Comparison of ENCODE assay signal across 11 mouse cellular contexts in the genomic region with DNA sequence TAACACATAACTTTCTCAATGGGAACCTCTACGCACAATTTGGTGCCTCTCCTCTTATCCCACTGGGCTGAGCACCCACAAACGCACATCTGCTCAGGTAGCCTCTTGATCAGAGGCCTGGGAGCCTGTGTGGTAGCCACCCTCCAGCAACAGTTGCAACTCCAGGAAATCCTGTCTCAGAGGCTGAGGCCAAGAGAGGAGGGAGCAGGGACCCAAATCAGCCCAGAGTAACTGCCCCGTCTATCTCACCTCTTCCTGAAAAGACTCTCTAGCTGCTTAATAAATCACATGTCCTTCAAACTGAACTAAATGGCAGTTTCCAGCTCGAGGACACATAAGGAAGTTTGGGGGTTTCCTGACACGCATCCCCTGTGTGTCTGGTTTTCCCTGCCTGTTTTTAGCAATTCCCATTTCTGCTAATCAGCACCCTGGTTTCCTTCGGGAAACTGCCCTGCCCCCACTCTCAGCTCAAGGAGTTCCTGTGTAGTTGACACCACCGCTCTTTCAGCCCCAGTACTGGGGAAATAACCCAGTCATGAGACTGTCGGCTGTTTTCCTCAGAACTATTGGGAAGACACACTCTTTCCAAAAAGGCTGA. TPM values are rescaled to one million over a fixed set of nuclear protein-coding genes. Genes with fewer than 3 reads are reported as not detected.
DNase-seq lines count a peak whose midpoint lies in the region; ATAC-seq and TF ChIP-seq lines count a peak whose summit lies in the region.
"Had no signal": no experiment of that assay in that cellular context is flagged by ENCODE, and none has a peak within 500 bp of the region (broad histone marks: within the 10 kb centered on the region; RNA-seq: fewer than 3 reads in every experiment).

No protein-coding gene starts in this region.

- H3K9me3 ChIP-seq in heart, embryonic 12.5 days (replicated peaks), result no peaks in the 10 kb centered on the region
- H3K9me3 ChIP-seq in lung, embryonic 16.5 days (ENCODE audit: control insufficient read depth, low read length), result no peaks in the 10 kb centered on the region
- no peaks in the 10 kb centered on the region for H3K9me3 ChIP-seq in kidney, postnatal 0 days (replicated peaks; ENCODE audit: low read length)
- H3K9me3 ChIP-seq in liver, postnatal 0 days (ENCODE audit: low read length), result no peaks in the 10 kb centered on the region
- H3K9me3 ChIP-seq: neural tube, embryonic 15.5 days; stomach, embryonic 15.5 days had no signal

- H3K4me3 ChIP-seq in heart, embryonic 12.5 days, result no peak overlapping the region
- H3K4me3 ChIP-seq in lung, embryonic 16.5 days (ENCODE audit: low read length), result no peak overlapping the region
- H3K4me3 ChIP-seq in lung, adult 2 months (replicated peaks; ENCODE audit: extremely low read depth, low read depth, low read length), result no peak overlapping the region
- no peak overlapping the region for H3K4me3 ChIP-seq in kidney, postnatal 0 days (replicated peaks; ENCODE audit: low read depth, low read length)
- H3K4me3 ChIP-seq in liver, postnatal 0 days (ENCODE audit: low read depth, low read length), result no peak overlapping the region
- H3K4me3 ChIP-seq: neural tube, embryonic 15.5 days; stomach, embryonic 15.5 days had no signal

- H3K4me1 ChIP-seq in heart, embryonic 12.5 days (replicated peaks), result peaks cover 37% of the 10 kb centered on the region
- peaks cover 9% of the 10 kb centered on the region for H3K4me1 ChIP-seq in lung, embryonic 16.5 days (replicated peaks; ENCODE audit: control insufficient read depth, insufficient read depth, low read length)
- no peaks in the 10 kb centered on the region for H3K4me1 ChIP-seq in lung, adult 2 months (ENCODE audit: control insufficient read depth, insufficient read depth, low read length)
- peaks cover 10% of the 10 kb centered on the region; the same call in 1 of the 2 replicates for H3K4me1 ChIP-seq in kidney, postnatal 0 days (replicated peaks; ENCODE audit: insufficient read depth, low read length)
- H3K4me1 ChIP-seq in liver, postnatal 0 days (ENCODE audit: insufficient read depth), result peaks cover 31% of the 10 kb centered on the region
- H3K4me1 ChIP-seq: neural tube, embryonic 15.5 days; stomach, embryonic 15.5 days had no signal

- TF ChIP-seq EP300 in liver, postnatal 0 days (IDR thresholded peaks at IDR 0.05; ENCODE audit: low read depth), result peak; percentile 62

- no peak overlapping the region for H3K9ac ChIP-seq in heart, embryonic 12.5 days
- H3K9ac ChIP-seq in lung, embryonic 16.5 days (ENCODE audit: low read length), result no peak overlapping the region
- no peak overlapping the region for H3K9ac ChIP-seq in kidney, postnatal 0 days (ENCODE audit: low read depth, low read length)
- no peak overlapping the region for H3K9ac ChIP-seq in liver, postnatal 0 days (replicated peaks)
- H3K9ac ChIP-seq: hindbrain, embryonic 14.5 days; neural tube, embryonic 15.5 days; stomach, embryonic 15.5 days had no signal

- TF ChIP-seq CTCF in lung, adult 2 months (IDR thresholded peaks at IDR 0.05; ENCODE audit: insufficient read depth, low read length), result no peak
- TF ChIP-seq CTCF in kidney, postnatal 0 days (IDR thresholded peaks at IDR 0.05; ENCODE audit: low read depth), result no peak
- no peak for TF ChIP-seq CTCF in liver, postnatal 0 days (IDR thresholded peaks at IDR 0.05; ENCODE audit: low read depth)

- no peaks in the 10 kb centered on the region for H3K27me3 ChIP-seq in heart, embryonic 12.5 days (replicated peaks)
- H3K27me3 ChIP-seq in lung, embryonic 16.5 days (ENCODE audit: control insufficient read depth, insufficient read depth, low read depth, low read length), result no peaks in the 10 kb centered on the region
- H3K27me3 ChIP-seq in kidney, postnatal 0 days (ENCODE audit: insufficient read depth, low read length), result no peaks in the 10 kb centered on the region
- H3K27me3 ChIP-seq in liver, postnatal 0 days (ENCODE audit: insufficient read depth, low read length), result no peaks in the 10 kb centered on the region
- H3K27me3 ChIP-seq: neural tube, embryonic 15.5 days; stomach, embryonic 15.5 days had no signal

- WGBS in heart, embryonic 12.5 days, result 41% methylated on average over 8 of the region's 8 CpGs
- 53% methylated on average over 8 of the region's 8 CpGs for WGBS in lung, embryonic 16.5 days
- WGBS in lung, adult 2 months, result 46% methylated on average over 8 of the region's 8 CpGs
- 47% methylated on average over 8 of the region's 8 CpGs for WGBS in kidney, postnatal 0 days
- 31% methylated on average over 8 of the region's 8 CpGs for WGBS in liver, postnatal 0 days (ENCODE audit: insufficient replicate concordance)

- peak; percentile 97 for DNase-seq in heart, adult 11 months
- DNase-seq in lung, adult 2 months, result no peak
- peak; percentile 44 for DNase-seq in kidney, postnatal 0 days (ENCODE audit: low spot score)
- no peak for DNase-seq in liver, postnatal 0 days
- no peak for DNase-seq in embryo, embryonic 10.5 days (ENCODE audit: low spot score)
- no peak for DNase-seq in left cerebral cortex, adult 18-20 months (ENCODE audit: low spot score in 2 of 2)

- no peak for TF ChIP-seq POLR2A in lung, adult 2 months (IDR thresholded peaks at IDR 0.05; ENCODE audit: borderline replicate concordance, extremely low read depth, low read depth, low read length)

- ATAC-seq in heart, embryonic 12.5 days (ENCODE audit: insufficient number of reproducible peaks, low FRiP score), result no peak
- ATAC-seq in lung, embryonic 16.5 days (ENCODE audit: low read depth), result peak; percentile 49; the same call in 1 of the 2 replicates
- ATAC-seq in kidney, postnatal 0 days (replicated peaks; ENCODE audit: low FRiP score, low read depth), result no peak
- peak; percentile 66 for ATAC-seq in liver, postnatal 0 days

- no peaks in the 10 kb centered on the region for H3K36me3 ChIP-seq in heart, embryonic 12.5 days
- H3K36me3 ChIP-seq in lung, embryonic 16.5 days (ENCODE audit: control insufficient read depth, insufficient read depth, low read length), result no peaks in the 10 kb centered on the region
- H3K36me3 ChIP-seq in kidney, postnatal 0 days (ENCODE audit: insufficient read depth, low read length), result no peaks in the 10 kb centered on the region
- no peaks in the 10 kb centered on the region for H3K36me3 ChIP-seq in liver, postnatal 0 days (replicated peaks; ENCODE audit: insufficient read depth, low read length)
- H3K36me3 ChIP-seq: neural tube, embryonic 15.5 days; stomach, embryonic 15.5 days had no signal

- no peak overlapping the region for H3K4me2 ChIP-seq in heart, embryonic 12.5 days
- H3K4me2 ChIP-seq in lung, embryonic 16.5 days (ENCODE audit: low read depth, low read length), result no peak overlapping the region
- H3K4me2 ChIP-seq in kidney, postnatal 0 days (ENCODE audit: low read length), result no peak overlapping the region
- H3K4me2 ChIP-seq in liver, postnatal 0 days (ENCODE audit: low read depth, low read length), result no peak overlapping the region
- H3K4me2 ChIP-seq: hindbrain, embryonic 14.5 days; neural tube, embryonic 15.5 days; stomach, embryonic 15.5 days had no signal

- H3K27ac ChIP-seq in heart, embryonic 12.5 days (ENCODE audit: poor library complexity, severe bottlenecking), result no peak overlapping the region
- H3K27ac ChIP-seq in lung, embryonic 16.5 days (ENCODE audit: low read length), result no peak overlapping the region; the same call in 1 of the 2 replicates
- no peak overlapping the region for H3K27ac ChIP-seq in kidney, postnatal 0 days
- peak overlapping the region; percentile 30 for H3K27ac ChIP-seq in liver, postnatal 0 days (ENCODE audit: low read depth)
- H3K27ac ChIP-seq: hindbrain, embryonic 14.5 days; neural tube, embryonic 15.5 days; stomach, embryonic 15.5 days had no signal

RNA-seq across cellular contexts. Expression of a gene that starts 18.4 kb away (rescaled TPM):
- polyA plus RNA-seq in heart, embryonic 12.5 days (2016; fragmentation: Nextera tagmentation; extraction: Ambion mirVana), result 18.4 and 18.7 TPM in 2 replicates
- polyA plus RNA-seq in lung, embryonic 16.5 days (2015; fragmentation: Nextera tagmentation; extraction: Ambion mirVana), result 21.8 and 22.3 TPM in 2 replicates
- polyA plus RNA-seq in lung, adult 2 months (2012; rRNA removed), result 10.9 and 14.7 TPM in 2 replicates
- polyA plus RNA-seq in kidney, postnatal 0 days (2015; fragmentation: Nextera tagmentation; extraction: Ambion mirVana), result 15.9 and 16.5 TPM in 2 replicates
- polyA plus RNA-seq in liver, postnatal 0 days (2015; fragmentation: Nextera tagmentation; extraction: Ambion mirVana), result 7.4 and 7.8 TPM in 2 replicates
- total RNA-seq in left cerebral cortex, adult 18-20 months (2021), result 10 to 100 TPM; 38.2 to 40.2 TPM

Comparison
In these comparisons a context has a peak if more than half of its experiments do, and no peak if none do; other contexts are left out.
1. DNase-seq: peak in heart, adult 11 months (single experiment) and kidney, postnatal 0 days (single experiment); none in lung, adult 2 months (single experiment), liver, postnatal 0 days (single experiment), embryo, embryonic 10.5 days (single experiment) and left cerebral cortex, adult 18-20 months (0 of 2).
2. ATAC-seq: peak in lung, embryonic 16.5 days (single experiment) and liver, postnatal 0 days (single experiment); none in heart, embryonic 12.5 days (single experiment) and kidney, postnatal 0 days (single experiment).